Mouse (Mus musculus) ovary, adult 2 months (tissue): Measurements from ENCODE around the gene B9d1. TPM values are rescaled to one million over a fixed set of nuclear protein-coding genes. Genes with fewer than 3 reads are reported as not detected.

ENCODE experiments used
- polyA plus RNA-seq: library from polyadenylated mRNA; depleted of rRNA; stranded (reverse); fragments of >200 nt; gene quantifications from 2 replicates; pipeline ENCODE4 v1.2.3, GENCODE M21; 2012; rRNA removed

The B9d1 gene
- polyA plus RNA-seq = 72.8 and 88.2 TPM in 2 replicates

DNA sequence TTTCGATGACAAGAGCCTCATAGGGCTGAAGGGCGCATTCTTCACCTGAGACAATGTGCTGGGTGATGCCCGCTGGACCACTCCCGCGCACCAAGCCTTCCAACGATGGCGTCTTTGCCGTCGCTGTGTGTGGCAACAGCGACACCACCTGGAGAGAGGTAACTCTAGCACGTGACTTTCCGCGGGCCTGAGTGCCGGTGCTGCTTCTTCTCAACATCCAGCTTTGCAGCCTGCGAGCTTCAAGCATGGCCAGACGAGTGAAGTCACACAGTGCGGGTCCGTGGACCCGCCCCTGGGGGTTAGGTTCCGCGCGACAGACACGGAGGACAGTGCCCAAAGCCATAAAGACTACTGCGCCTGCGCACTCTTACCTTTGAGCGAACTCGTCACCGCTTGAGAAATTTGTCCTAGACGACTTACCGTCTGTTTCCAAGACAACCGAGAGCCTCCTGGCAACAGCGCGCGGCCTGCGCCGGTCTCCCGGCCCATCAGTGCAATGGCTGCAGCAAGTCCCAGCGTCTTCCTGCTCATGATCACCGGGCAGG, at the start of gene B9d1:
Gene B9d1 (plus strand): TSS at position 432 of the 545 bp plus-strand sequence.

DNA sequence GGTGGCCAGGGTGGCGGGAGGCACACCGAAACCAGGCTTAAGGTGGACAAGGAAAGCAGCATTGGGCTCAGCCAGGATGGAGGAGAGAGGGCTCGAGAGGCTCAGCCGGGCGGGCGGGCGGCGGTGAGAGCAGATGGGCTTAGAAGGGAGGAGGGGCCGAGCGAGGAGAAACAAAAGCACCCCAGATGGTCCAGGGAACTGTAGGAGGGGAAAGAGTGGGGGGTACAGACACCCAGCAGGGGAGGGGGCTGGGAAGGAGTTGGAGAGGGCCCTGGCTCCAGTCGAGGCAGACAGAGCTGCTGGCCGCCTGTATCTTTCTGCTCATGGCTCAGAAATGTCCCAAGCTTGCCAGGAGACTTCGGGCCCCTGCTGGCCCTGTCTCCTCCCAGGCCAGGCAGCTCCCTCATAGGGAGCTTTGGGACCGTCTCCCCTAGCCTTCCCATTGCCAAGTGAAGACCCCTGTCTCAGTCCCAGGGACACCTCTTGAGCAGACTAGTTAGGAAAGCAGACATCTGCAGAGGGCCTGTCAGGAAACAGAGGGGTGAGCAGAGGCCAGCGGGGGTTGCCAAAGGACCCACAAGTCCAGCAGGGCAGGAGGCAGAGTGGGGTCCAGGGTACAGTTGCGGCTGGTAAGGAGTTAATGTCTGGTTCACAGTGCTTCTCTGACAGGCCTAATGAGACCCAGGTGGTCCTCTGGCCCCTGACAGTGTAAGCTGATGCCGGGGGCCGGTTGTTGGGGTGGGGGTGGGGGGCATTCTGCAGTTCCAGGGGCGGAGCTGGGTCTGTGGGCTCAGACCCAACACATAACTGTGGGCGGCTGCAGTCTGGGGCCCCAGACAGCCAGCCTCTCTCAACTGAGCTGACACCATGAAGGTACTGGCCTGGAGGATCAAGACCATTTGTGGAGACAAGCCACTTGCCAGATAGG, 20.1 kb upstream of the B9d1 start, which contains the start of gene Mfap4:
Gene Mfap4 (plus strand): TSS at position 819 of the 928 bp plus-strand sequence.

DNA sequence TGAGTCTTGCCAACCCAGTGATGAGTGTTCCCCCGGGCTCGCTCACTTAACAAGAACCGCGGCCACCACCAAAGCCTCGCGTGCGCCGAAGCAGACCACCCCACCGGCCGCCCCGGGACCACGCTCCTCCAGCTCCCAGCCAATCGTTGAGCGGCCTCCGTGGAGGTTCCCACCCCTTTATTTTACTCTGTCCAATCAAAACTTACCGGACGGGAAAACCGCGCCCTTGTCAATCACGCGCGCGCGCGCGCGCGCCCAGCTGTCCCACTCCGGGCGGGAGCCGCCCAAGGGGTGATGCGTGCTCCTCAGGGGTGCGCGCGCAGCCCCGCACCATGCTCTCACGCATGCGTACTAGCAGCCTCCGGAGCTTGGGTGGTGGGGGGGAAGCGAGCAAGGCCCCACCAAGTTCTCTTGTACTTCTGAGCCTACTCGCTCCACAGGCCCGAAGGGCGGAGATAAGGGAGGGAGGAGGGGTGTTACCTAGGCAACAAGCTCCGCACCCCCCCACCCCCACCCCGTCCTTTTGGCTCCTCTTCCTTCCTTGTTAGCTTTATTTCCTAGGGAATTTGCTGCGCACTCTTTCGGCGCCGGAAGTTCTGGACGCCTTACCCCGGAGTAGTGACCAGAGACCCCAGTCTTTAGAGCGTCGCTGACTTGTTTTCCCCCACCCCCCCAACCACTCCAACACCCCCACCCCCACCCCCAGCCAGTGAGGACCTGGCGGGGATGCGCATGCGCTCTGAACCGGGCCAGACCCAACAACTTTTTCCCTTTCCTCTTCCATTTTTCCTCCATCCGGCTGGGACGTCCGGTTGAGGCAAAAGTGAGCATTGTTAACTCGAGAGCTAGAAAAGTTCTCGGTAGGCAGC, 10.6 kb upstream of the B9d1 start, which contains the start of gene Mapk7:
Gene Mapk7 (minus strand): TSS at position 278 of the 869 bp plus-strand sequence.

Other genes starting within 250 kb of the B9d1 start
- 63.4 and 73.9 TPM in 2 replicates for gene Aldh3a2, start 237.7 kb upstream of the B9d1 start, polyA plus RNA-seq
- gene Slc47a2, start 162.3 kb upstream of the B9d1 start, polyA plus RNA-seq = 12.3 and 16.3 TPM in 2 replicates
- 5.1 and 8.2 TPM in 2 replicates for gene Slc47a1, start 126.8 kb upstream of the B9d1 start, polyA plus RNA-seq
- 3.3 and 8.1 TPM in 2 replicates for gene Rnf112, start 51.0 kb upstream of the B9d1 start, polyA plus RNA-seq
- 342 and 441 TPM in 2 replicates for gene Mfap4, start 19.7 kb upstream of the B9d1 start, polyA plus RNA-seq
- 62.2 and 65.3 TPM in 2 replicates for gene Mapk7, start 10.7 kb upstream of the B9d1 start, polyA plus RNA-seq
- 60.3 and 68.0 TPM in 2 replicates for gene Epn2, start 74.5 kb downstream of the B9d1 start, polyA plus RNA-seq
- gene Grap, start 148.1 kb downstream of the B9d1 start, polyA plus RNA-seq = 8.3 and 10.0 TPM in 2 replicates
- gene Fam83g, start 178.9 kb downstream of the B9d1 start, polyA plus RNA-seq = 14.1 and 14.7 TPM in 2 replicates
- gene Slc5a10, start 215.7 kb downstream of the B9d1 start, polyA plus RNA-seq = 0.14 and 0.17 TPM in 2 replicates